Mouse (Mus musculus): Measurements from ENCODE around the gene Ykt6.
A peak's percentile ranks its signal among the peaks of the same experiment; 100 is the strongest.
"Not testable (repeated sequence)": the region's sequence is repeated elsewhere in the genome, so short reads cannot be mapped to it uniquely, and the experiment has no call there.

Gene Ykt6

DNA sequence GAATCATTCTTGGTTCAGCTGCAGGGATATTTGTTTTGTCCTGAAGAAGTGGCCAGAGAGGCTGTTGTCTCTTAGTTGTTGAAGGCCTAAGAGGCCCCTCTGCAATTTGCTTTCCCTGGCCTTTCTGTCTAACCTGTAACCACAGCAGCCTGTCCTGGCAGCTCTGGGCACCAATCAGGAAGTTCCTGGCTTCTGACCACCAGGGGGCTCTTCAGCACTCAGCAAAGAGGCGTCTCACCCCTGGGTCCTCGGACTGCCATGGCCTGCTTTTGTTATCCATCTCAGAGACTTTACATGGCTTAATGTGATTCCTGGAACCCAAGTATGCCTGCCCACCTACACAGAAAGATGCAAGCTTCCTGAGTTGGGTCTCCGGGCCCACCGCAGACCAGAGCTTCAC, 35.4 kb downstream of the Ykt6 start:
- peak in 1 of 2 experiments; percentile 62 for DNase-seq (ENCODE audit: low spot score in 2 of 2)

- no peak for DNase-seq (ENCODE audit: low spot score in 2 of 2)
These were observed 38.7 kb downstream of the Ykt6 start for GRCm38 (mm10) chr11:5994212-5994611.

DNA sequence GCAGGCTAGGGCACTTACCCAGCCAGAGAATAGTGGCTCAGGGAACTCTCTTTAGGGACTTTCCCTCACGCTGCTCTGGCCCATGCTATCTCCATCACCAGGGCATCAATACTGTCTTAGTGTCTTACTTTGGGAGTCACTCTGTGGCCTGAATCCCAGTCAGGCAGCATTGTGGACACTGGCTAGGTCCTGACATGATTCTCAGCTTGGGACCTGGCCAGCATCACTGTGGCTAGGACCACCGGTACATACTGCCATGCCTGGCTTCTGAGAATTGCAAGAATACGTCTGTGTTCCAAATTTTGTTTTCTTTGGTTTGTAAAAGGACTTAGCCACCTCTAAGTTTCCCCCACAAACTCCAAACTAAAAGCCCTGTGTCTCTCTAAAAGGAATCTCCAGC, 39.4 kb downstream of the Ykt6 start:
- DNase-seq (ENCODE audit: low spot score in 2 of 2) = no peak

DNA sequence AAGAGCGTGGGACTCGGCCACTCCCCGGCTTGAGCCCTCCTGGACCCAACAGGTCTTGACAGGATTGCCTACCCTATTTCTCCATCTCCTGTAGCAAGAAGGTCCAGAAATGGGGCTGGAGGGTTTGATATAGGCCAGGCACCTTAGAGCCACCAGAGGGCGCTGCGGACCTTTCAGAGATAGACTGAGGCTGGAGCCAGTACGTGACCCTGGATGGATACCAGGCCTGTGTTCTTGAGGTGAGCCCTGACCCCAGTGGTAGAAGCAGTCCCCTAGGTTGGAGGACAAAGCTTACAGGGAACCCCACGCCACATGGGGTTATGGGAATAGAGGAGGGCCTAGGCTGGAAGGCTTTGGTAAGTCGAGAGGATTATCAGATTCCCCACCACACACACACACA, 40.5 kb downstream of the Ykt6 start:
- DNase-seq (ENCODE audit: low spot score in 2 of 2) = peak; percentile 73 to 88

GRCm38 (mm10) chr11:5998472-5998871, 43.0 kb downstream of the Ykt6 start:
- DNase-seq (ENCODE audit: low spot score in 2 of 2) = no peak

DNA sequence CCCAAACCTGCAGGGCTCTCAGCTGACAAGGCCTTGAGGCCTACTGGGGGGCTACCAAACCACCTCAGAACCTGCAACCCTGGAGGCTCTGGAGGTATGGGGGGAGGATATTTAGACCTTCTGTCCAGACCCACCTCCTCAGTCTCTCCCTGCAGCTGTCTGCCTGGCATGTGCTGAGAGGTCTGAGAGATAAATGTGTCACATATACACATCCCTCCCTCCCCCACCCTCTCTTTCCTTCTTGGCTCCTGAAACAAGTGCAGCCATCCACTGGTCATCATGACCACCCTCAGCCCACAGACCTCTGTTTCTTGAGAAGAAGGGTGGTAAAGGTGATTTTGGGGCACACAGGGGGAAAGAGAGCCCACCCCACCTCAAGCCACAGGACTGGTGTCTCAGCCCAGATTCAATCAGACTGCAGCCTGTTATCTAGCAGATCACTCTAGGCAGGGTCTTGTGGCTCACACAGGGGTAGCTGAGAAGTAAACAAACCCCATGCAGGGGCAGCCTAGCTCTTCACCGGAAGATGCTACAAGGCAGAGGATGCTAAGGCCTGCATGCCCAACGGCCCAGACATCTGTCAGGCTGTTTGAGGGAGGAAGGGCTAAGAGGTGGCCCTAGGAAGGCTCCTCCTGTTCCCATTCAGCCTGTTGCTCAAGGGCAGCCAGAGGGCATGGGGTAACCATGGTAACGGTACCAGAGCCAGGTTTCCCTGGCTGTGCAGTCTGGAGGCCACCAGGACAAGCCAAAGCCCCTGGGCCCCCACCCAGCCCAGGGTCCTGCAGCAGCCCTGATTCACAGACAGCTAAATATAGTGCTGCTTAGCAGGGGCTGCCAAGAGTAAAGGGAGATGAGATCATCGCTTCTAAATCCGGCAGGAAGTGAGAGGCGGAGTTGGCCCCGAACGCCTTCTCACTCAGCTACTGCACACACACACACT, 44.6 kb downstream of the Ykt6 start:
- DNase-seq (ENCODE audit: low spot score in 2 of 2) = peak; percentile 58 to 78

GRCm38 (mm10) chr11:6000961-6001682, 45.6 kb downstream of the Ykt6 start:
- DNase-seq (ENCODE audit: low spot score in 2 of 2) = no peak

GRCm38 (mm10) chr11:6001981-6002649, 46.6 kb downstream of the Ykt6 start:
- DNase-seq (ENCODE audit: low spot score in 2 of 2) = no peak

DNA sequence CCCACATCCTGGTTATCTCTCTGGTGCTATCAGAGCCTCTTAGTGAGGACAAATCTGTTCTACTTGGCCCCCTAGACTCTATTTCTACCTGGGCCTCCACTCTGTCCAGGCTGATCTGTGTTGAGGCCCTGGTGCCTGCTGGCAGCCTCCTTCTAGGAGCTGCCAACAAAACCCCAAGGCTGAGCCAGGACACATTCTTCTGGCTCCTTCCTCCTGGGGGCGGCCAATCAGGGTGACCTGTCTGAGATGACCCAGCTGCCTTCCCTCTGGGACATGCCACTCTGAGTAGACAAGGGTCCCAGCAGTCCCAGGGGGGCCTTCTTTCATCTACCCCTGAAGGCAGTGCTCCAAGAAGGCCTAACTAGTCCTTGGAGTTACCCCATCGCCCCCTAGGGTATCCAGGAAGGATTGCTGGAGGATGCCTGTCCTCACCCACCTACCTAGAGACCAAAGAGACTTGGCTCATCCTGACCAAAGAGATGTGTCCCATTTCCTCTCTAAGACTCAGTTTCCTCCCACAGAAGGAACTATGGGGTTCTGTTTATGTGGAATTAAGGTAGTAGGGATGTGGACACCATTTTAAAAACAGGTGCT, 47.6 kb downstream of the Ykt6 start:
- DNase-seq (ENCODE audit: low spot score in 2 of 2) = no peak

GRCm38 (mm10) chr11:6005374-6006043, 50.0 kb downstream of the Ykt6 start:
- DNase-seq (ENCODE audit: low spot score in 2 of 2) = not testable (repeated sequence)

DNA sequence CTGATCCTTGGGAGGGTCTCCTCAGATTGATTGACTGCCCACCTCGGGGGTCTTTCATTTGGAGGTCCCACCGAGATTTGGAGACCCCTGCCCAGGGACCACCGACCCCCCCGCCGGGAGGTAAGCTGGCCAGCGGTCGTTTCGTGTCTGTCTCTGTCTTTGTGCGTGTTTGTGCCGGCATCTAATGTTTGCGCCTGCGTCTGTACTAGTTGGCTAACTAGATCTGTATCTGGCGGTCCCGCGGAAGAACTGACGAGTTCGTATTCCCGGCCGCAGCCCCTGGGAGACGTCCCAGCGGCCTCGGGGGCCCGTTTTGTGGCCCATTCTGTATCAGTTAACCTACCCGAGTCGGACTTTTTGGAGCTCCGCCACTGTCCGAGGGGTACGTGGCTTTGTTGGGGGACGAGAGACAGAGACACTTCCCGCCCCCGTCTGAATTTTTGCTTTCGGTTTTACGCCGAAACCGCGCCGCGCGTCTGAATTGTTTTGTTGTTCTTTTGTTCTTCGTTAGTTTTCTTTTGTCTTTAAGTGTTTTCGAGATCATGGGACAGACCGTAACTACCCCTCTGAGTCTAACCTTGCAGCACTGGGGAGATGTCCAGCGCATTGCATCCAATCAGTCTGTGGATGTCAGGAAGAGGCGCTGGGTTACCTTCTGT, 51.0 kb downstream of the Ykt6 start:
- not testable (repeated sequence) for DNase-seq (ENCODE audit: low spot score in 2 of 2)

DNA sequence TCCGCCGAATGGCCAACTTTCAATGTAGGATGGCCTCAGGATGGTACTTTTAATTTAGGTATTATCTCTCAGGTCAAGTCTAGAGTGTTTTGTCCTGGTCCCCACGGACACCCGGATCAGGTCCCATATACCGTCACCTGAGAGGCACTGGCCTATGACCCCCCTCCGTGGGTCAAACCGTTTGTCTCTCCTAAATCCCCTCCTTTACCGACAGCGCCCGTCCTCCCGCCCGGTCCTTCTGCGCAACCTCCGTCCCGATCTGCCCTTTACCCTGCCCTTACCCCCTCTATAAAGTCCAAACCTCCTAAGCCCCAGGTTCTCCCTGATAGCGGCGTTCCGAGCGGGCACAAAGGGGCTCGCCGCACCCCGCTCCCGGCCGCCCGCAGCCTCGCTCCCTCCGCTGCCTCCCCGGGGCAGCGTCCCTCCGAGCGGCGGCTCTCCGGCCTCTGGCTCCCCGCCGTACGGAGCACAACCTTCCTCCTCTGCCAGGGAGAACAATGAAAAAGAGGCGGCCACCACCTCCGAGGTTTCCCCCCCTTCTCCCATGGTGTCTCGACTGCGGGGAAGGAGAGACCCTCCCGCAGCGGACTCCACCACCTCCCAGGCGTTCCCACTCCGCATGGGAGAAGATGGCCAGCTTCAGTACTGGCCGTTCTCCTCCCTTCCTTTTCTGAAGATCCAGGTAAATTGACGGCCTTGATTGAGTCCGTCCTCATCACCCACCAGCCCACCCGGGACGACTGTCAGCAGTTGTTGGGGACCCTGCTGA, 51.7 kb downstream of the Ykt6 start:
- DNase-seq (ENCODE audit: low spot score in 2 of 2) = not testable (repeated sequence)

- DNase-seq (ENCODE audit: low spot score in 2 of 2) = not testable (repeated sequence)
These were observed 52.3 kb downstream of the Ykt6 start for GRCm38 (mm10) chr11:6007779-6008128.

DNA sequence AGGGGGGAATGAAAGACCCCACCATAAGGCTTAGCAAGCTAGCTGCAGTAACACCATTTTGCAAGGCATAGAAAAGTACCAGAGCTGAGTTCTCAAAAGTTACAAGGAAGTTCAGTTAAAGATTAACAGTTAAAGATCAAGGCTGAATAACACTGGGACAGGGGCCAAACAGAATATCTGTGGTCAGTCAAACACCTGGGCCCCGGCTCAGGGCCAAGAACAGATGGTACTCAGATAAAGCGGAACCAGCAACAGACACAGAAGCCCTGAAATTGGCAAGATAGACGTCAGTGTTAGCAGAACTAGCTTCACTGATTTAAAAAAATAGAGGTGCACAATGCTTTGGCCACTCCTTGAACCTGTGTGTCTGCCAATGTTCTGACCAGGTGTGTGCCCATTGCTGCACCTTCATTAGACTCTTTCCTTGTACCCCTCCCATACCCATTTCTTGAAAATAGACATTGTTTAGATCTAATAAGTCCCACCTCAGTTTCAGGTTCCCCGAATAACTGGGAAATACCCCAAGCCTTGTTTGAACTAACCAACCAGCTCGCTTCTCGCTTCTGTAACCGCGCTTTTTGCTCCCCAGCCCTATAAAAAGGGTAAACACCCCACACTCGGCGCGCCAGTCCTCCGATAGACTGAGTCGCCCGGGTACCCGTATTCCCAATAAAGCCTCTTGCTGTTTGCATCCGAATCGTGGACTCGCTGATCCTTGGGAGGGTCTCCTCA, 55.4 kb downstream of the Ykt6 start:
- not testable (repeated sequence) for DNase-seq (ENCODE audit: low spot score in 2 of 2)

- no peak for DNase-seq (ENCODE audit: low spot score in 2 of 2)
These were observed 56.4 kb downstream of the Ykt6 start for GRCm38 (mm10) chr11:6011879-6012278.

GRCm38 (mm10) chr11:6013359-6013758, 57.9 kb downstream of the Ykt6 start:
- DNase-seq (ENCODE audit: low spot score in 2 of 2) = no peak

GRCm38 (mm10) chr11:6015011-6015431, 59.5 kb downstream of the Ykt6 start:
- no peak for DNase-seq (ENCODE audit: low spot score in 2 of 2)

- no peak for DNase-seq (ENCODE audit: low spot score in 2 of 2)
These were observed 60.9 kb downstream of the Ykt6 start for GRCm38 (mm10) chr11:6016368-6016767.

GRCm38 (mm10) chr11:6016797-6017395, 61.4 kb downstream of the Ykt6 start:
- DNase-seq (ENCODE audit: low spot score in 2 of 2) = no peak

All from cerebellum, postnatal 4 days (tissue).